Mouse (Mus musculus) cerebellum, adult 18-20 months (tissue): ENCODE measurements around the gene Otub2.
"Not testable (repeated sequence)": the region's sequence is repeated elsewhere in the genome, so short reads cannot be mapped to it uniquely, and the experiment has no call there.

Experiments used
- DNase-seq, 2 experiments: peaks; one replicate each; pipeline ENCODE4 v3.0.0; 2021

The Otub2 gene

GRCm38 (mm10) chr12:103373530-103374236 lies 14.8 kb upstream of the Otub2 start:
- no peak for DNase-seq

DNA sequence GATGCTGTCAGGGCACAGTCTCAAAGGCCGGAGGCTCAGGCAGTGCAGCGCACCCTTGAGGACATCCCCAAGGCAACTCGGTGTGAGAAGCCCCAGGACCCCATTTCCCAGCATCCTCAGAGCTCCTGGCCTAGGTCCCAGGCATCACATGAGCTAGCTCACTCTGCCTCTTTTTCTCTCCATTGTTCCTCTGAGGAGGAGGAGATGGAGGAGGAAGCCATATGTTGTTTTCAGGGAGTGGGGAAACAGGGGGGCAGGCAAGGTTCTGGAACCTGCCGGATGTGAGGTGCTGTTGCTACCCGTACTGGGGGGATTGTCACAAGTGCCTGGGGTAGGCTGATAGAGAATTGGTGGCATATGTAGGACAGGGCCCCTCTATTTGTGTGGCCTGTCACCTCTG lies 12.4 kb upstream of the Otub2 start:
- DNase-seq = no peak

DNA sequence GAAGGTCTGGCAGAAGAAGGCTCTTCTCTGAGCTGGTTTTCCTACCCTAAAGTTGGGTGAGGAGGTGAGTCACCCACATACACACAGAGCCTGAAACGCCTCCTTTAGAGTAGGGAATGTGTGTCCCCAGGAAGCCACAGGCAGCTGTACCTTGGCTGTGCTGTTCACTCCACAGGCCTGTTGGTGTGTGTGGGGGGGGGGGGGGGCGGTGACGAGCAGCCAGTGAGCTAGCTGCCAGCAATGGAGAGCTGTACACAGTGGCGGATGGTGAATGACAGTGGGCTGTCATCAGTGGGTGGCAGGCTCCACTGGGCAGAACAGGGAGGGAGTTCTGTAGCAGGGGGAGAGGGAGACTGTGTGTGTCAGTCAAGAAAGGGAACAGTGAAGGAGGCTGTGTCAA lies 11.7 kb upstream of the Otub2 start:
- no peak for DNase-seq

DNA sequence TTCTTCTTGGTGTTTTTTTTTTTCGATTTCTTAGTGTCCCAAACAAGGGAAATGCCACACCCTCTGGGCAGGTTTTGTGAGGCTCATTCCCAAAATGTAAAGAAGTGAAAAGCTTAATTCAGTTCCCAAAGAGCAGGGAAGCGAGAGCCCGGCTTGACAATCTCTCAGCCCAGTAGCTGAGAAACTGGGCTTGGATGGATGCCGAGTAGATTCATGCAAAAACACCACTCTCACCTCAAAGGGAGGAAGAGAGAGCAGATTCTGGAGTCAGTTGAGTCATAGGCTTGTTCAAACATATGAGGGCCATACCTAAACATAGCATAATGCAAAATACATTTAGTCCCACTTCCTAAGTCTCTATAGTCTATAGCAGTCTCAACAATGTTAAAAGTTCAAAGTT lies 8.3 kb upstream of the Otub2 start:
- DNase-seq = no peak

- DNase-seq = no peak
Measured at GRCm38 (mm10) chr12:103389348-103389727, 856 bp downstream of the Otub2 start.

GRCm38 (mm10) chr12:103389982-103390381 lies 1.5 kb downstream of the Otub2 start:
- DNase-seq = peak in 1 of 2 experiments; percentile 46

GRCm38 (mm10) chr12:103391098-103391497 lies 2.6 kb downstream of the Otub2 start:
- no peak for DNase-seq

DNA sequence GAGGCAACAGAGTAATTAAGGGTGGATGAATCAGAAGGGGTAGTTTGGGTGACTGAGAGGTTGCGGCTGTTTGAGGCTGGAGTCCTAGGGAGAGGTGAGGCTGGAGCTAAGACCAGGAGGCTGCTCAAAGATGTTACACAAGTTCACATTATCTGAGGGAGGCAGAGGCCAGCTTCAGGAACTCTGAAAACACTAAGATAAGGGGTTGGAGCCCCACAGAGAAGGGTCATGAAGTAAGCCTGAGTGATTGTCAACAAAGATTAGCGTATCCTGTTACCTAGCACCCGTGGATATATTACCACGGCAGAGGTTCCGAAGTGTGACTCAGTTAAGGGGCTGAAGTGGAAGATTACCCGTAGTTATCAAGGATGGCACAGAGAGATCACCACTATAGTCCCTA lies 5.0 kb downstream of the Otub2 start:
- no peak for DNase-seq

- DNase-seq = no peak
Measured at GRCm38 (mm10) chr12:103395486-103396275, 7.2 kb downstream of the Otub2 start.

DNA sequence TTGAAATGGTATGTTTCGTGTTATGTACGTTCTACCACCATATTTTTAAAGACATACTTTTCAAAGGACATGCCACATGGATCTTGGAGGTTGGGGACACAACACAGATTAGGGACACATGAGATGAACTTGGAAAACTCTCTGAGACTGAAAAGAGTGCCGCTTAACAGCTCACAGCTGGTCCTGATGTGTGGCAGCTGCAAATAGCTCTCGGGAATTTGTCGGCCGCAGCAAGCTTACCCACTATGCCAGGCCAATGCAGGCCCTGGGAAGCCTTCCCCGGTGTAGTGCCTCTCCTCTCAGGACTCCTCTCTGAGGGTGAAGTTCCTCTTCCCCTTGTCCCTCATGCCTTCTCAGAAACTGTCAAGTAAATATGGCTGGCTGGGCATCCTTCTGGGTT lies 8.3 kb downstream of the Otub2 start:
- DNase-seq = no peak

DNA sequence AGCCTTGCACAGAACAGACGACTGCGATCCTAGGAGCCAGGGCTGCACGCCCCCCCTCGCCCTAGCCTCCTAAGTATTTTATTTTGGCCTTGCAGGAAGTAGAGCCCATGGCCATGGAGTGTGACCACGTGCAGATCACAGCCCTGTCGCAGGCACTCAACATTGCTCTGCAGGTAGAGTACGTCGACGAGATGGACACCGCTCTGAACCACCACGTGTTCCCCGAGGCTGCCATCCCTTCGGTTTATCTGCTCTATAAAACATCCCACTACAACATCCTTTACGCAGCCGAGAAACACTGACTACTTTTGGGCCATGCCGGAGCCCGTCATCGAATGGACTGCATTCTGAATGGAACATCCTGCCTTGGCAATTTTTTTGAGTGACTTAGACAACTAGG lies 15.6 kb downstream of the Otub2 start:
- no peak for DNase-seq

DNA sequence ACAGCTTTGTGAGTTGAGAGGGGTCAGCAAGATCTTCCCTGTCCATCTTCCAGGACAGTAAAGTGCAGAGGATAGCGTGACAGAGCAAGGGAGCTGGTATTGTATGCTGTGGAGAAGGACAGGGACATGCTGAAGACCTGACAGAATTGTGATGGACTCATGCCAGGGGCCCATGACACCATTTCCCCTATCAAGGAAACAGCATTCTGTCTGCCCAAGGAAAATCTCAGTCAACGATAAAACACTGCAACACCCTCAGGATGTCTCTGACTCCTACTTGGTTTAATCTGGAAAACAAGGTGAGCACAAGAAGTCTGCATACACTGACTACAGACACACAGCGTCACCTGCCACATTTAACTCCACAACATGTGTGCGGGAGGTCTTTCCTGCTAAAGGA lies 19.2 kb downstream of the Otub2 start, which contains the start of gene 9330161L09Rik:
Gene 9330161L09Rik (minus strand): TSS at position 101 of the 400 bp plus-strand sequence.
- no peak for DNase-seq

DNA sequence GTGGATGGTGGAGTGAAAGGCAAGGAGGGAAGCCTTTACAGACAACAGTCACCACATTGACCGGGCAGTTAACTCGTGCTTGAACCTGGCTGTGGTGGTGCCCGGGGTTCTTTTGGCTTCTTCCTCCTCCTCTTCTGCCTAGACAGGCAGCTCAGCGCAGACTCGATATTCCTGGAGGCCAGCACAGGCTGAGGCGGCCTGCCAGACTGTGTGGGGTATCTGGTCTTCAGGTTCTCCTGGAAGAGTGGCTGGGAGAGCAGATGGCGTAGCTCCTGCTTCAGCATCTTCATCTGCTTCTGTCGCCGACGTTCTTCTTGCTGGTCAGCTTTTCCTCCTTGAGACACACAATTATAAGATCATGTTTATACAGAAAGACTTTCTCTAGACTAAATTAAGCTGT lies 19.7 kb downstream of the Otub2 start:
- peak; percentile 54 to 63 for DNase-seq

DNA sequence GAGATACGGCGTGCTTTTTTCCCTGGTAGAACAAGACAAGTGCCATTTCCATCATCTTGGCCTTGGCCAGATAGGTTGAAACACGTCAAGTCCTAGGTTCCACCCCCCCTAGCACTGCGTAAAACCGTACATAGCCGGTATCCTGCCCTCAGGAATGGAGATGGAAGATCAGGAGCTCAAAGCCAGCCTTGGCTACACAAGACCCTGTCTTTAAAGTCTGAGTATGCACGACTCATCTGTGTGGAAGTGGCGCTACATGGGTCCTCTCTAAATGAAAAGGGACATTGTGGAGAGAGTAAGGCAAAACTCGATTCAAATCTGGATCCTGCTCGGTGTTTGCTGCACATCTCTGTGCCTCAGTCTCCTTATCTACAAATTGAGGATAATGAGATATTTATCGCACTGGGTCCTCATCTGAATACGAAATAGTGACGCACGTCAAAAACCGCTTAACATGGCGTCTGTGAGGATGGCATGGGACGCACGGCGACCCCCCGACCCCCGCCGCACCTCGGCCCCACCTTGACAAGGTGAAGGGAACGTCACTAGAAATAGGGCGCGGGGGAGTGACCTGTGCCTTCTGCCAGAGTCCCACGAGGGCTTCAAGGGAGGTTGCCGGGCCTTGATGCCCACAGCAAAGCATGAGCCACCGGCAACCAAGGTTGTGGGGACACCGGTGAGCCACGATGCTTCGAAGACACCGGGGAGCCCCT lies 36.7 kb downstream of the Otub2 start:
- peak in 1 of 2 experiments; percentile 16 for DNase-seq

- peak; percentile 96 to 99 for DNase-seq
Measured at GRCm38 (mm10) chr12:103425729-103426470, 37.4 kb downstream of the Otub2 start, which contains the start of gene Ddx24. Ddx24 (minus strand) TSS chr12:103425830.

DNA sequence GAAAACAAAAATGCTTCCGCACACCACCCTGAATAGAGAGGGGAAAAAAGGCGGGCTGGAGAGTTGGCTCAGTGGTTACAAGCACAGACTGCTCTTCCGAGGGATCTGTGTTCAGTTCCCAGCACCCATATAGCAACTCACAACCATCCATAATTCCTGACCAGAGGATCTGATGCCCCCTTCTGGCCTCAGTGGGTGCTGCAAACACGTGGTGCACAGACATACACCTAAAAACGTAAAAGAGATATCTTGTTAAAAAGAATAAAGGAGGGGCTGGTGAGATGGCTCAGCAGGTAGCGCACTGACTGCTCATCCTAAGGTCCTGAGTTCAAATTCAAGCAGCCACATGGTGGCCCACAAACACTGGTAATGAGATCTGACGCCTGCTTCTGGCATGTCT lies 38.2 kb downstream of the Otub2 start:
- DNase-seq = peak; percentile 18 to 40

- DNase-seq = no peak
Measured at GRCm38 (mm10) chr12:103433430-103433829, 44.9 kb downstream of the Otub2 start.

DNA sequence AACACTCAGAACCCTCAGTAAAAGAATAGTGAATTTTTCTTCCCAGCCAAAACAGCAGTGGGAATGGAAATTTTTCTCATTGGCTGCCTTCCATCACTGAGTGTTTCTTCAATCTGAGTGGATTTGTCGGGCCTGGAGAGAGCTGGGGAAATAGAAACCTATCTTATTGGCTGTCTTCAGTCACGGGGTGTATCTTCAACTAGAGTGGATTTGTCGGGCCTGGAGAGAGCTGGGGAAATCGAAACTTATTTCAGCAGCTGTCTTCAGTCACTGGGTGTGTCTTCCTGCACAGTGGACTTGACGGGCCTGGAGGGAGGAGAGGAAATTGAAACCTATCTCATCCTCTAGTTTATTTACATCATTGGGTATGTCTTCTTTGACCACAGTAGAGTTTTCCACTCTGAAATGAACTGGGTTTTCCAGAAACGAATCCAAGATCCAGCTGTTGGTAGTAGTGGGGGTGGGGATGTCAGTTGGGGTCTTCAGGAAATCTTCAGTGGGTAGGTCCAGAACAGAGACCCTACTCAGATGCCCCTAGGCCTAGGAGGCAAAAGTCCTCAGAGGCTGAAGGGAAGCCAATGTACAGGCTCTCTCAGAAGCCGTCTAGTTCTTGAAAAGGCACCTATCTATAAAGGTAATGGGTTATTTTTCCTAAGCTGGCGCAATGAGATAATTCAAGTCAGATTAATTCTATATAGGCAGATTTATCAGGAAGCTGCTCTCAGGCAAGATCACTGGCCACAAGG lies 45.7 kb downstream of the Otub2 start, which contains the start of gene Ifi27:
Gene Ifi27 (plus strand): TSS at position 226 of the 746 bp plus-strand sequence.
- DNase-seq = peak in 1 of 2 experiments; percentile 29

DNA sequence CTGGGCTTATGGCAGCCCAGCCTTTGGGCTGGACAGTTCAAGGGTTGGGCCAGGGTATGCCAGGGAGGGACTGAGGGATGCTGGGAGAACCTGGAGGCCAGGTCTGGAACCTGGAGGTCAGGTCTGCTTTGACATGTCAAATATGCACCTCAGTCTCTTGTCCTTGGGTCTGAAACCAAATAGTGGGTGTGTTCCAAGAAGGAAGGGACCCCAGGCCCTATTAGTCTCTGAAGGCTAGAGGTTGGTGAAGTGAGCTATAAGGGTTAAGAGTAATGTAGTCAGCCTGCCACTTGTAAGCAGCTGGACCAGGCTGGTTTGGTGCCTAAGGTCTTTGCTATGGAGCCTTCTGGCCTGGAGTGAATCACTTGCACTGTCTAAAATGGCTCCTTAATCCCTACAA lies 46.4 kb downstream of the Otub2 start:
- no peak for DNase-seq

- DNase-seq = no peak
Measured at GRCm38 (mm10) chr12:103437601-103438000, 49.1 kb downstream of the Otub2 start.

GRCm38 (mm10) chr12:103443524-103443923 lies 55.0 kb downstream of the Otub2 start, which contains the start of gene Ifi27l2a:
Ifi27l2a (minus strand) TSS chr12:103443680.
- no peak for DNase-seq

GRCm38 (mm10) chr12:103444261-103444660 lies 55.8 kb downstream of the Otub2 start:
- not testable (repeated sequence) for DNase-seq
